Mouse (Mus musculus) liver, embryonic 16.5 days (tissue): ENCODE measurements around the gene Insl3. TPM values are rescaled to one million over a fixed set of nuclear protein-coding genes. Genes with fewer than 3 reads are reported as not detected.

Source experiments
- ATAC-seq: fragments of 200-750 bp; cut with Nextera tagmentation; 2 replicates; pipeline ENCODE4 v1.8.0; 2017; ENCODE audit warnings: low read depth, mild to moderate bottlenecking, moderate number of reproducible peaks, moderate library complexity
- H3K27ac ChIP-seq: fragments of 300-500 bp; sonication (generic); 2 replicates; pipeline ENCODE4 v1.5.1; 2014; ENCODE audit warnings: mild to moderate bottlenecking, low read length
- H3K27me3 ChIP-seq: fragments of 300-500 bp; sonication (generic); 2 replicates; pipeline ENCODE4 v1.6.1; 2014; ENCODE audit warnings: low read depth, low read length, mixed read lengths; ENCODE audit not compliant: control insufficient read depth, insufficient read depth
- H3K36me3 ChIP-seq: fragments of 300-500 bp; sonication (generic); 2 replicates; pipeline ENCODE4 v1.6.1; 2014; ENCODE audit warnings: mild to moderate bottlenecking; ENCODE audit not compliant: control insufficient read depth, insufficient read depth
- H3K4me1 ChIP-seq: fragments of 300-500 bp; sonication (generic); 2 replicates; pipeline ENCODE4 v1.6.1; 2014; ENCODE audit warnings: low read depth, low read length, mixed read lengths; ENCODE audit not compliant: control insufficient read depth
- H3K4me2 ChIP-seq: fragments of 300-500 bp; sonication (generic); 2 replicates; pipeline ENCODE4 v1.6.1; 2014; ENCODE audit warnings: low read depth, low read length, mixed read lengths
- H3K4me3 ChIP-seq: fragments of 300-500 bp; sonication (generic); 2 replicates; pipeline ENCODE4 v1.5.1; 2014; ENCODE audit warnings: low read depth, mild to moderate bottlenecking, low read length
- H3K9ac ChIP-seq: fragments of 300-500 bp; sonication (generic); 2 replicates; pipeline ENCODE4 v1.6.1; 2014; ENCODE audit warnings: low read depth, low read length
- H3K9me3 ChIP-seq: fragments of 300-500 bp; sonication (generic); replicated peaks from 2 replicates; pipeline ENCODE4 v1.6.1; 2016; ENCODE audit warnings: low read length; ENCODE audit not compliant: control insufficient read depth
- WGBS: fragments of 180-500 bp; shearing (Covaris S2); extraction: QIAGEN DNeasy Blood & Tissue Kit; methylation state at CpG from one replicate; pipeline ENCODE4 v1.1.7; 2014; ENCODE audit not compliant: insufficient replicate concordance; 5-methylcytosine and 5-hydroxymethylcytosine counted together
- polyA plus RNA-seq: library from polyadenylated mRNA; unstranded; fragments of >200 nt; fragmentation: Nextera tagmentation; extraction: Ambion mirVana; gene quantifications from 2 replicates; pipeline ENCODE4 v1.2.1, GENCODE M21; 2015

Insl3 gene
- polyA plus RNA-seq, 1 experiment from 2014 or later: 2.2 TPM

GRCm38 (mm10) chr8:71711574-71711973 lies 22.6 kb downstream of the Insl3 start:
- H3K4me1 ChIP-seq: peaks cover 4% of the 10 kb centered on the region; the same call in 1 of the 2 replicates
- H3K36me3 ChIP-seq: peaks cover 9% of the 10 kb centered on the region
- no peak overlapping the region for H3K4me3 ChIP-seq
- no peak overlapping the region for H3K4me2 ChIP-seq
- H3K27ac ChIP-seq: no peak overlapping the region
- no peaks in the 10 kb centered on the region for H3K27me3 ChIP-seq
- H3K9me3 ChIP-seq: no peaks in the 10 kb centered on the region
- 79% methylated on average over 2 of the region's 2 CpGs for WGBS
- ATAC-seq: no peak
- H3K9ac ChIP-seq: no peak overlapping the region

GRCm38 (mm10) chr8:71715531-71715930 lies 26.5 kb downstream of the Insl3 start:
- Histone ChIP-seq H3K36me3 (peaks cover 12% of the 10 kb centered on the region), H3K27ac (no peak overlapping the region), H3K4me3 (no peak overlapping the region), H3K27me3 (no peaks in the 10 kb centered on the region), H3K9ac (no peak overlapping the region), H3K9me3 (no peaks in the 10 kb centered on the region), H3K4me2 (no peak overlapping the region), H3K4me1 (peaks cover 21% of the 10 kb centered on the region)
- 63% methylated on average over 8 of the region's 8 CpGs for WGBS
- ATAC-seq: no peak

- Histone ChIP-seq H3K4me2 (no peak overlapping the region), H3K4me3 (no peak overlapping the region), H3K9me3 (no peaks in the 10 kb centered on the region), H3K36me3 (peaks cover 12% of the 10 kb centered on the region), H3K27me3 (no peaks in the 10 kb centered on the region), H3K4me1 (peaks cover 21% of the 10 kb centered on the region), H3K27ac (no peak overlapping the region), H3K9ac (no peak overlapping the region)
- WGBS: 82% methylated on average over 13 of the region's 13 CpGs
- ATAC-seq: no peak
Measured at GRCm38 (mm10) chr8:71716561-71717053, 27.6 kb downstream of the Insl3 start.

GRCm38 (mm10) chr8:71717096-71717495 lies 28.1 kb downstream of the Insl3 start:
- no peak overlapping the region for H3K9ac ChIP-seq
- H3K4me3 ChIP-seq: no peak overlapping the region
- WGBS: 83% methylated on average over 12 of the region's 12 CpGs
- H3K36me3 ChIP-seq: peaks cover 11% of the 10 kb centered on the region
- no peaks in the 10 kb centered on the region for H3K27me3 ChIP-seq
- H3K4me1 ChIP-seq: peaks cover 21% of the 10 kb centered on the region
- H3K4me2 ChIP-seq: no peak overlapping the region
- ATAC-seq: no peak
- no peak overlapping the region for H3K27ac ChIP-seq
- H3K9me3 ChIP-seq: no peaks in the 10 kb centered on the region

GRCm38 (mm10) chr8:71718252-71718651 lies 29.2 kb downstream of the Insl3 start:
- H3K4me1 ChIP-seq: peaks cover 31% of the 10 kb centered on the region
- 56% methylated on average over 3 of the region's 3 CpGs for whole genome bisulfite sequencing
- no peaks in the 10 kb centered on the region for H3K27me3 ChIP-seq
- no peak overlapping the region for H3K4me3 ChIP-seq
- no peak overlapping the region for H3K4me2 ChIP-seq
- peaks cover 6% of the 10 kb centered on the region; the same call in 1 of the 2 replicates for H3K36me3 ChIP-seq
- H3K9ac ChIP-seq: no peak overlapping the region
- no peak for ATAC-seq
- no peaks in the 10 kb centered on the region for H3K9me3 ChIP-seq
- H3K27ac ChIP-seq: no peak overlapping the region

GRCm38 (mm10) chr8:71719218-71719617 lies 30.2 kb downstream of the Insl3 start:
- peak; percentile 69 for ATAC-seq
- 28% methylated on average over 4 of the region's 4 CpGs for WGBS

GRCm38 (mm10) chr8:71719928-71720457 lies 31.0 kb downstream of the Insl3 start:
- Histone ChIP-seq H3K27me3 (no peaks in the 10 kb centered on the region), H3K9me3 (no peaks in the 10 kb centered on the region), H3K36me3 (peaks cover 6% of the 10 kb centered on the region; the same call in 1 of the 2 replicates), H3K4me2 (no peak overlapping the region), H3K9ac (no peak overlapping the region), H3K4me1 (peaks cover 48% of the 10 kb centered on the region), H3K4me3 (no peak overlapping the region), H3K27ac (peak overlapping the region; percentile 63; the same call in 1 of the 2 replicates)
- ATAC-seq: no peak
- 59% methylated on average over 7 of the region's 7 CpGs for WGBS

More at GRCm38 (mm10) chr8:71719218-71719617, 30.2 kb downstream of the Insl3 start:
- Histone ChIP-seq H3K4me1 (peaks cover 41% of the 10 kb centered on the region), H3K27ac (peak overlapping the region; percentile 63), H3K4me3 (no peak overlapping the region), H3K27me3 (no peaks in the 10 kb centered on the region), H3K36me3 (peaks cover 6% of the 10 kb centered on the region; the same call in 1 of the 2 replicates), H3K9ac (no peak overlapping the region), H3K9me3 (no peaks in the 10 kb centered on the region), H3K4me2 (no peak overlapping the region)

GRCm38 (mm10) chr8:71723047-71723551 lies 34.1 kb downstream of the Insl3 start:
- Histone ChIP-seq H3K27ac (peak overlapping the region; percentile 71), H3K9ac (peak overlapping the region; percentile 67), H3K4me1 (peaks cover 63% of the 10 kb centered on the region), H3K4me3 (peak overlapping the region; percentile 63), H3K36me3 (no peaks in the 10 kb centered on the region), H3K4me2 (peak overlapping the region; percentile 74), H3K9me3 (no peaks in the 10 kb centered on the region), H3K27me3 (no peaks in the 10 kb centered on the region; the same call in 1 of the 2 replicates)
- 14% methylated on average over 14 of the region's 14 CpGs for WGBS
- ATAC-seq: peak; percentile 78

GRCm38 (mm10) chr8:71724389-71724788 lies 35.4 kb downstream of the Insl3 start:
- H3K4me2 ChIP-seq: peak overlapping the region; percentile 8; the same call in 1 of the 2 replicates
- H3K9me3 ChIP-seq: no peaks in the 10 kb centered on the region
- peak overlapping the region; percentile 75; the same call in 1 of the 2 replicates for H3K4me3 ChIP-seq
- 46% methylated on average over 4 of the region's 4 CpGs for WGBS
- H3K4me1 ChIP-seq: peaks cover 60% of the 10 kb centered on the region
- no peaks in the 10 kb centered on the region for H3K36me3 ChIP-seq
- H3K27ac ChIP-seq: no peak overlapping the region
- ATAC-seq: no peak
- no peaks in the 10 kb centered on the region; the same call in 1 of the 2 replicates for H3K27me3 ChIP-seq
- H3K9ac ChIP-seq: no peak overlapping the region
